Comparison of ENCODE assay signal across 13 mouse cellular contexts in the genomic region with DNA sequence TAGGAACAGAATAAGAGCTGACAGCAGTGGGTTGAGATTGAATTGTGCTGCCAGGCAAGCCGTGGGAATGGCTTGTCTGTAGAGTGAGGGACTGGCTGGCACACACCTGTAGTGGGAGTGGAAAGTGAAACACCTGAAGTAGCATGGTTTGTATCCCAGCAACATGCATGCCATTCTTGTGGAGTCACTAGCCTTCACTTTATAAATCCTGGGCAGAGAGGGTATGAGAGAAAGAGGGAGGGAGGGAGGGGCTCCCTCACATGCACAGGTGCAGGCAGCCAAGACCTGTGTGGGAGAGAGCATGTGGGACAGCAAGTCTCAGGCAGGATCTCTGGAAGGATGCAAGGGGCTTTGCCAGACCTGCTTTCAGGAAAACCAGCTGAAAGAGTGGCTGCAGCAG. TPM values are rescaled to one million over a fixed set of nuclear protein-coding genes. Genes with fewer than 3 reads are reported as not detected.
DNase-seq lines count a peak whose midpoint lies in the region; ATAC-seq and TF ChIP-seq lines count a peak whose summit lies in the region.
"Had no signal": no experiment of that assay in that cellular context is flagged by ENCODE, and none has a peak within 500 bp of the region (broad histone marks: within the 10 kb centered on the region; RNA-seq: fewer than 3 reads in every experiment).

No protein-coding gene starts in this region.

- peaks cover 65% of the 10 kb centered on the region for H3K9me3 ChIP-seq in forebrain, postnatal 0 days (ENCODE audit: low read length)
- H3K9me3 ChIP-seq in forebrain, embryonic 15.5 days, result peaks cover 55% of the 10 kb centered on the region
- H3K9me3 ChIP-seq in lung, embryonic 15.5 days, result peaks cover 44% of the 10 kb centered on the region
- peaks cover 41% of the 10 kb centered on the region for H3K9me3 ChIP-seq in intestine, embryonic 15.5 days
- peaks cover 35% of the 10 kb centered on the region for H3K9me3 ChIP-seq in neural tube, embryonic 11.5 days (ENCODE audit: control insufficient read depth, low read length)

- no peak overlapping the region for H3K27ac ChIP-seq in forebrain, postnatal 0 days (ENCODE audit: low read depth, low read length)
- no peak overlapping the region for H3K27ac ChIP-seq in forebrain, embryonic 15.5 days (replicated peaks)
- no peak overlapping the region for H3K27ac ChIP-seq in lung, embryonic 15.5 days
- no peak overlapping the region for H3K27ac ChIP-seq in intestine, embryonic 15.5 days
- no peak overlapping the region for H3K27ac ChIP-seq in neural tube, embryonic 11.5 days (ENCODE audit: low read depth, low read length)

- H3K4me2 ChIP-seq in forebrain, postnatal 0 days (ENCODE audit: low read depth), result no peak overlapping the region
- no peak overlapping the region for H3K4me2 ChIP-seq in forebrain, embryonic 15.5 days (replicated peaks)
- no peak overlapping the region for H3K4me2 ChIP-seq in lung, embryonic 15.5 days
- no peak overlapping the region for H3K4me2 ChIP-seq in intestine, embryonic 15.5 days (replicated peaks)
- no peak overlapping the region for H3K4me2 ChIP-seq in neural tube, embryonic 11.5 days (ENCODE audit: low read depth)

- H3K36me3 ChIP-seq in forebrain, postnatal 0 days (ENCODE audit: insufficient read depth), result no peaks in the 10 kb centered on the region
- no peaks in the 10 kb centered on the region for H3K36me3 ChIP-seq in forebrain, embryonic 15.5 days
- H3K36me3 ChIP-seq in lung, embryonic 15.5 days, result no peaks in the 10 kb centered on the region
- H3K36me3 ChIP-seq in intestine, embryonic 15.5 days, result 0 out of 2 replicates have a peak, but pooled peaks cover 4% of the 10 kb centered on the region
- no peaks in the 10 kb centered on the region; the same call in 1 of the 2 replicates for H3K36me3 ChIP-seq in neural tube, embryonic 11.5 days (ENCODE audit: control insufficient read depth, insufficient read depth, low read length)

- ATAC-seq in forebrain, postnatal 0 days, result peak; percentile 28; the same call in 1 of the 2 replicates
- no peak; the same call in 1 of the 2 replicates for ATAC-seq in forebrain, embryonic 15.5 days (replicated peaks)
- ATAC-seq in lung, embryonic 15.5 days (ENCODE audit: borderline replicate concordance, extremely low read depth, low FRiP score, low TSS enrichment), result peak; percentile 3; the same call in 1 of the 2 replicates
- ATAC-seq in intestine, embryonic 15.5 days, result peak; percentile 25; the same call in 1 of the 2 replicates
- ATAC-seq in neural tube, embryonic 11.5 days (ENCODE audit: insufficient read depth, low FRiP score, low TSS enrichment), result no peak

- no peaks in the 10 kb centered on the region for H3K4me1 ChIP-seq in forebrain, postnatal 0 days (ENCODE audit: insufficient read depth)
- no peaks in the 10 kb centered on the region for H3K4me1 ChIP-seq in forebrain, embryonic 15.5 days
- H3K4me1 ChIP-seq in lung, embryonic 15.5 days, result no peaks in the 10 kb centered on the region
- no peaks in the 10 kb centered on the region for H3K4me1 ChIP-seq in intestine, embryonic 15.5 days (replicated peaks)
- H3K4me1 ChIP-seq in neural tube, embryonic 11.5 days (ENCODE audit: control insufficient read depth, insufficient read depth, low read length), result no peaks in the 10 kb centered on the region

- H3K4me3 ChIP-seq in forebrain, postnatal 0 days (ENCODE audit: low read depth, low read length), result no peak overlapping the region
- H3K4me3 ChIP-seq in forebrain, embryonic 15.5 days, result no peak overlapping the region
- no peak overlapping the region for H3K4me3 ChIP-seq in lung, embryonic 15.5 days
- no peak overlapping the region for H3K4me3 ChIP-seq in intestine, embryonic 15.5 days (replicated peaks)
- H3K4me3 ChIP-seq in neural tube, embryonic 11.5 days (ENCODE audit: low read depth, low read length), result no peak overlapping the region
- H3K4me3 ChIP-seq: myocyte had no signal

- H3K9ac ChIP-seq in forebrain, postnatal 0 days, result no peak overlapping the region
- H3K9ac ChIP-seq in forebrain, embryonic 15.5 days (replicated peaks), result no peak overlapping the region
- H3K9ac ChIP-seq in lung, embryonic 15.5 days, result no peak overlapping the region
- no peak overlapping the region for H3K9ac ChIP-seq in intestine, embryonic 15.5 days
- no peak overlapping the region for H3K9ac ChIP-seq in neural tube, embryonic 11.5 days (ENCODE audit: low read length)

- WGBS in forebrain, postnatal 0 days, result 65% methylated on average over 1 of the region's 1 CpGs
- WGBS in forebrain, embryonic 15.5 days, result 68% methylated on average over 1 of the region's 1 CpGs
- 62% methylated on average over 1 of the region's 1 CpGs for WGBS in lung, embryonic 15.5 days
- 70% methylated on average over 1 of the region's 1 CpGs for WGBS in intestine, embryonic 15.5 days
- WGBS in neural tube, embryonic 11.5 days, result 73% methylated on average over 1 of the region's 1 CpGs

- no peak for DNase-seq in forebrain, postnatal 0 days
- no peak for DNase-seq in lung, postnatal 36 days
- peak; percentile 8 for DNase-seq in neural tube, embryonic 11.5 days (ENCODE audit: low spot score)
- no peak for DNase-seq in layer of hippocampus, postnatal 36 days
- no peak for DNase-seq in right cerebral cortex, postnatal 14 days
- DNase-seq: gastrocnemius, postnatal 10 days; kidney, adult 2 months; thymus, postnatal 14 days had no signal

- H3K27me3 ChIP-seq in forebrain, postnatal 0 days (ENCODE audit: insufficient read depth, low read length), result no peaks in the 10 kb centered on the region
- no peaks in the 10 kb centered on the region for H3K27me3 ChIP-seq in forebrain, embryonic 15.5 days
- H3K27me3 ChIP-seq in lung, embryonic 15.5 days, result no peaks in the 10 kb centered on the region
- H3K27me3 ChIP-seq in intestine, embryonic 15.5 days (replicated peaks), result no peaks in the 10 kb centered on the region
- H3K27me3 ChIP-seq in neural tube, embryonic 11.5 days (ENCODE audit: control insufficient read depth, insufficient read depth, low read length), result no peaks in the 10 kb centered on the region

- no peak for TF ChIP-seq CTCF in forebrain, postnatal 0 days (IDR thresholded peaks at IDR 0.05; ENCODE audit: low read depth)

RNA-seq across cellular contexts. Expression of gene Zfp992, which starts 8.9 kb away (rescaled TPM):
- 2.1 and 3.3 TPM in 2 replicates for total RNA-seq in forebrain, postnatal 0 days (2014; rRNA removed)
- 0.78 and 1.1 TPM in 2 replicates for polyA plus RNA-seq in forebrain, postnatal 0 days (2015; fragmentation: Nextera tagmentation; extraction: Ambion mirVana)
- 1.1 and 1.6 TPM in 2 replicates for polyA plus RNA-seq in forebrain, embryonic 15.5 days (2015; fragmentation: Nextera tagmentation; extraction: Ambion mirVana)
- polyA plus RNA-seq in lung, embryonic 15.5 days (2015; fragmentation: Nextera tagmentation; extraction: Ambion mirVana), result 1.1 and 1.2 TPM in 2 replicates
- polyA plus RNA-seq in intestine, embryonic 15.5 days (2015; fragmentation: Nextera tagmentation; extraction: Ambion mirVana), result 3.5 and 3.9 TPM in 2 replicates
- polyA plus RNA-seq in neural tube, embryonic 11.5 days (2014; fragmentation: Nextera tagmentation; extraction: Ambion mirVana), result 3.9 and 4.1 TPM in 2 replicates
- 1 to 10 TPM; 2.4 to 2.8 TPM for total RNA-seq in layer of hippocampus, postnatal 36 days (2021)

RNA-seq across cellular contexts. Expression of gene Zfp981, which starts 44.1 kb away (rescaled TPM):
- 0.05 and 0.31 TPM in 2 replicates for total RNA-seq in forebrain, postnatal 0 days (2014; rRNA removed)
- polyA plus RNA-seq in forebrain, postnatal 0 days (2015; fragmentation: Nextera tagmentation; extraction: Ambion mirVana), result 0.10 TPM in 1 of 2 replicates, not detected in the other
- 0.06 TPM in 1 of 2 replicates, not detected in the other for polyA plus RNA-seq in forebrain, embryonic 15.5 days (2015; fragmentation: Nextera tagmentation; extraction: Ambion mirVana)
- polyA plus RNA-seq in lung, embryonic 15.5 days (2015; fragmentation: Nextera tagmentation; extraction: Ambion mirVana), result 0.20 TPM in 1 of 2 replicates, not detected in the other
- 0.05 TPM in 1 of 2 replicates, not detected in the other for polyA plus RNA-seq in intestine, embryonic 15.5 days (2015; fragmentation: Nextera tagmentation; extraction: Ambion mirVana)
- 0.15 TPM in 1 of 2 replicates, not detected in the other for polyA plus RNA-seq in neural tube, embryonic 11.5 days (2014; fragmentation: Nextera tagmentation; extraction: Ambion mirVana)
- total RNA-seq in layer of hippocampus, postnatal 36 days (2021), result under 1 TPM; 0.70 to 0.76 TPM
- polyA plus RNA-seq: kidney, adult 2 months; small intestine, adult 2 months had no signal

Comparison
In these comparisons a context has a peak if more than half of its experiments do, and no peak if none do; other contexts are left out.
1. ATAC-seq: peak in forebrain, postnatal 0 days (single experiment), lung, embryonic 15.5 days (single experiment) and intestine, embryonic 15.5 days (single experiment); none in forebrain, embryonic 15.5 days (single experiment) and neural tube, embryonic 11.5 days (single experiment).